Mouse (Mus musculus) testis, adult 2 months (tissue): ENCODE results near the gene Cep112.

ENCODE experiments used
- CTCF ChIP-seq: fragments of 200-500 bp; IDR thresholded peaks from 2 replicates; pipeline ENCODE4 v1.5.1; 2012; ENCODE audit warnings: low read depth, mild to moderate bottlenecking, inconsistent platforms, low read length, moderate library complexity; ENCODE audit not compliant: control insufficient read depth, insufficient read depth, insufficient replicate concordance
- POLR2A ChIP-seq: fragments of 200-500 bp; IDR thresholded peaks from 2 replicates; pipeline ENCODE4 v1.6.1; 2012; ENCODE audit warnings: low read depth, mild to moderate bottlenecking, inconsistent platforms, low read length, moderate library complexity; ENCODE audit not compliant: control insufficient read depth

GRCm38 (mm10) chr11:108384920-108385665, 39.9 kb upstream of the Cep112 start:
- TF ChIP-seq POLR2A, result no peak
- no peak for TF ChIP-seq CTCF
